Mouse (Mus musculus) ES-E14 (cell line): ENCODE measurements around the gene Nwd2. TPM values are rescaled to one million over a fixed set of nuclear protein-coding genes. Genes with fewer than 3 reads are reported as not detected.

Source experiments
- DNase-seq: peaks from one replicate; pipeline ENCODE4 v3.0.0-alpha.2; 2013; ENCODE audit warnings: low read depth, low spot score
- H3K27ac ChIP-seq: 2 replicates; pipeline ENCODE4 v1.5.1; 2012; ENCODE audit warnings: low read depth, mild to moderate bottlenecking, low read length, moderate library complexity, mixed read lengths; ENCODE audit not compliant: poor library complexity, insufficient read depth, severe bottlenecking
- H3K36me3 ChIP-seq: 2 replicates; pipeline ENCODE4 v1.6.1; 2012; ENCODE audit warnings: mild to moderate bottlenecking, low read length, moderate library complexity, mixed read lengths; ENCODE audit not compliant: control insufficient read depth, poor library complexity, insufficient read depth, severe bottlenecking
- H3K4me1 ChIP-seq, 2 experiments: fragments of 150-350 bp in 1 of 2; sonication (generic) in 1 of 2; 2 replicates each; pipeline ENCODE4 v1.6.1; 2012; ENCODE audit warnings: low read length in 2 of 2, mild to moderate bottlenecking in 1 of 2, mixed read lengths in 1 of 2; ENCODE audit not compliant: control insufficient read depth in 2 of 2, insufficient read depth in 2 of 2, poor library complexity in 1 of 2
- H3K4me3 ChIP-seq, 2 experiments: fragments of 150-350 bp in 1 of 2; sonication (generic) in 1 of 2; 2 replicates each; pipeline ENCODE4 v1.5.1; 2012; ENCODE audit warnings: low read length in 2 of 2, low read depth in 1 of 2, mild to moderate bottlenecking in 1 of 2, mixed read lengths in 1 of 2; ENCODE audit not compliant: insufficient read depth in 1 of 2, poor library complexity in 1 of 2, severe bottlenecking in 1 of 2
- H3K9ac ChIP-seq: 2 replicates; pipeline ENCODE4 v1.6.1; 2012; ENCODE audit warnings: low read depth, mild to moderate bottlenecking, low read length, mixed read lengths; ENCODE audit not compliant: poor library complexity, insufficient read depth, severe bottlenecking
- H3K9me3 ChIP-seq: fragments of 150-350 bp; sonication (generic); 2 replicates; pipeline ENCODE4 v1.6.1; 2012; ENCODE audit warnings: low read depth, mild to moderate bottlenecking, low read length; ENCODE audit not compliant: control insufficient read depth, insufficient read depth
- CHD2 ChIP-seq: IDR thresholded peaks from 2 replicates; pipeline ENCODE4 v1.6.1; 2014; ENCODE audit warnings: mild to moderate bottlenecking, low read depth, low read length, inconsistent platforms
- HCFC1 ChIP-seq: IDR thresholded peaks from 2 replicates; pipeline ENCODE4 v1.6.1; 2012; ENCODE audit warnings: low read length, inconsistent platforms, borderline replicate concordance; ENCODE audit not compliant: insufficient read depth
- MAFK ChIP-seq: IDR thresholded peaks from 2 replicates; pipeline ENCODE4 v1.6.1; 2014; ENCODE audit warnings: mild to moderate bottlenecking, low read depth, low read length, inconsistent platforms; ENCODE audit not compliant: insufficient read depth
- ZC3H11A ChIP-seq: IDR thresholded peaks from 2 replicates; pipeline ENCODE4 v1.6.1; 2012; ENCODE audit warnings: low read depth, mild to moderate bottlenecking, inconsistent platforms, low read length, borderline replicate concordance
- ZNF384 ChIP-seq: IDR thresholded peaks from 2 replicates; pipeline ENCODE4 v1.6.1; 2012; ENCODE audit warnings: low read depth, low read length, inconsistent platforms
- in situ Hi-C, 2 experiments: fragments of 600-800 bp; cut with MboI; formaldehyde crosslinking; loops; one replicate each; pipeline ENCODE4 v1.15.1; 2025; ENCODE audit warnings: low sequenced_read_pairs in 2 of 2, inconsistent platforms in 1 of 2; ENCODE audit not compliant: unreplicated experiment in 2 of 2
- total RNA-seq: library from RNA; depleted of rRNA; stranded (reverse); fragments of 300-350 nt; gene quantifications from 2 replicates; pipeline ENCODE4 v1.2.3, GENCODE M21; 2012

Nwd2 gene
- total RNA-seq, 1 experiment, result not detected

DNA sequence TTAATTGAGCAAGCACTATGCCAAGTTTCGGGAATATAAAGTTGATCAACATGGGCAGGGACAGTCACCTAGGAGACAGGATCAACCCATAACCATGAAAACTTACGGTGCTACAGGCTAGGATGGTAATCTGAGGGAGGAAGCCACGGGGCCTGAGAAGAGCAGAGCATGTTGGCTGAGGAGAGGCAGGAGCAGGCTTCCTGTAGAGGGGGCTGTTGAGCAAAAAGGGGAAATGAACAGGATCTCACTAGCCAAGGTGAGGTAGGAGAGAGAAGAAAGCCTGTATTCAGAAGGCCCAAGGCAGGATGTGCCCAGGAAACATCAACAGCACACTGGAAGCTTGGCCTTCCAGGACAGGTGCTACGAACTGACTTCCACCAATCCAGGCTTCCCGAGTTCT lies 172.3 kb downstream of the Nwd2 start:
- H3K9me3 ChIP-seq, result no peaks in the 10 kb centered on the region
- in situ Hi-C loops, result no loop called here
- no peak overlapping the region for H3K9ac ChIP-seq
- TF ChIP-seq HCFC1 (no peak), ZC3H11A (no peak), CHD2 (no peak), MAFK (no peak)
- H3K4me1 ChIP-seq, result no peaks in the 10 kb centered on the region
- DNase-seq, result peak; percentile 16
- H3K36me3 ChIP-seq, result no peaks in the 10 kb centered on the region
- no peak overlapping the region for H3K4me3 ChIP-seq
- no peak overlapping the region for H3K27ac ChIP-seq

DNA sequence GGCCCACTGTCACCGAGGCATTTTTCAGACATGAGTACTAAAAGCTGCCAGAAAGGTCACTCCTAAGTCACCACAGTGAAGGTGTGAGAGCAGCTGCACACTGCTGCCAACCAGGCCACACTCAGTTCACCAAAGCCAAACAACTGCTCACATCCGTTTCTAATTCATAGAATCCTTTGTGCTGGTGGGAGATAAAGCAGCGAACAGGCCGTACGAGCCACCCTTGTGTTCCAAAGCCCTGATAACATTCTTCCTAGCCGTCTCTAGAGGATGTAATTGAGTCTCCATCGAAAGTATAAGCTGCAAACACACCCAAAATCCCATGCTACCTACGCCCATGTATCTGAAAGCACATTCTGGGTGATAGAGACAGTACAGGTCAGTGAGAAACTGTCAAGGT lies 173.0 kb downstream of the Nwd2 start:
- Histone ChIP-seq H3K4me1 (no peaks in the 10 kb centered on the region), H3K9me3 (no peaks in the 10 kb centered on the region), H3K9ac (no peak overlapping the region), H3K4me3 (no peak overlapping the region), H3K36me3 (no peaks in the 10 kb centered on the region), H3K27ac (no peak overlapping the region)
- in situ Hi-C loops, result no loop called here
- DNase-seq, result no peak
- no peak for TF ChIP-seq MAFK
- no peak for TF ChIP-seq HCFC1
- no peak for TF ChIP-seq CHD2
- no peak for TF ChIP-seq ZNF384
- TF ChIP-seq ZC3H11A, result no peak

DNA sequence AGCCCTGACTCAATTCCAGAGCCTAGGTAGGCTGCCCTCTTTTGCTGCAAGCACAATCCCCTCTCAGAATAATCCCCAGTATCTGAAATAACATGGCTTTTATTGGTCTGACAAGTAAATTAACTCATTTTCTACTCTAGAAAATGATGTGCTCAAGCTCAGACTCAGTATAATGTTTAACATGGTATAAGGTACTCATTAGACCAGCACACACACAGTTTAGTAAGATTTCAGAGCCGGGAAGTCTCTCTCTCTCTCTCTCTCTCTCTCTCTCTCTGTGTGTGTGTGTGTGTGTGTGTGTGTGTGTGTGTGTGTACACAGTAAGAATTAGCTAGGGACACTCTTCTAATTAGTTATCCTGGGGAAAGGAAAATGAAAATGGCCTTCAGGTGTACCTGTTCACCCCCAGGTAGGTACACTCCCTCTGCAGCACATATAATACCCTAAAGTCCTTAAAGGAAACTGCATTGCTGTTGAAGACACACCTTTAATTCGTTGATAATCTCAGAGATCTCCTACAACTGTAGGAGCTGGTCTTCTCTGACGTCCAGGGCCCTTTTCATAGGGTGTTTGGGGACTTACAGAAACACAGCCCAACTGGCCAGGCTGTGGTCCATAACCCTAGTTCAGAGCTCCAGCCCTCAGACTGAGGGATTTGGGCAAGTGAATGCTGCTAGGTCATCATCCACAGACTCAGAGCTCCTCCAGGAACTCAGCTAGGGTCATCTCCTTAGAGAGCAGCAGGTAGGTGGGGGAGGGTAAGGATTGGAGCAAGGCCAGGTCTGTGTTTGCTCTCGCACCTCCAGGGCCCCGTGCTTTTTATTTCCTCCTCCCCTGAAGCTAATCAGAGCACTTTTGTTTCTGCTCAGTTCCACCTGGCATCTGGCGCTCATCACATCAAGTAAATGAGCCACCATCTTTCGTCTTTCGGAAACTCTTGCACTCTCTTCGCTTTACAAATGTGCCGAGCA lies 174.7 kb downstream of the Nwd2 start:
- Histone ChIP-seq H3K9me3 (no peaks in the 10 kb centered on the region), H3K9ac (no peak overlapping the region), H3K4me1 (peaks cover 0 to 3% of the 10 kb centered on the region in 2 experiments; a peak in 1 of 4 replicates), H3K36me3 (no peaks in the 10 kb centered on the region), H3K27ac (no peak overlapping the region), H3K4me3 (no peak overlapping the region)
- in situ Hi-C loops, result no loop called here
- DNase-seq, result no peak
- TF ChIP-seq ZC3H11A (no peak), HCFC1 (no peak), ZNF384 (no peak), MAFK (no peak), CHD2 (no peak)

DNA sequence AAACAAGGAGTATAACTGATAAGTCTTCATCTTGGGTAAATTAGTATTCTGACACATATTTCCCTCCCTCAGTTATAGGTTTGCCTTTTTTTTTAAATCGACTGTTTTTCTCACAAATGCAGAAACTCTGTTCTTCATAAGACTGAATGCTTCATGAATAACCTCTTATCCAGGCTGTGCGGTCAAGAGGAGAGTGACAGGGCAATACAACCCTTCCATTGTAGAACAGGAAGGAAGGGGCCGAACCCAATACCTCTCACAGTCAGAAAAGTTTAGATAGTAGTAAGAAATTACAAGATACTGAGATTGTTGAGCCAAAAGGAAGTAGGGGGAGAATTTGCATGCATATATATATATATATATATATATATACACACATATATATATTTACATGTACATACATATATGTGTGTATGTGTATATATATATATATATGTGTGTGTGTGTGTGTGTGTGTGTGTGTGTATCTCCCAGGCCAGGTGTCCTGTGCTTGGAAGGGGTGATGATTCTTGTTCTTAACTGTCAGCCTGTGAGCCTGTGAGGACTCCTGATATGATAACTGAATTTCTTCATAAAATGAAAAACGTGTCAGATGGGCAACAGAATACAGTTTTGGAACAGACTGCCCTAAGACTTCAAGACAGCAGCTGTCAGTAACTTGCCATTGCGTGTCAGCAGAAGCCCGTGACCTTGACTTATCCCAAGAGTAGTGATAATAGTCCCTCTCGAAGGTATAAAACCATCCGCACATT lies 175.9 kb downstream of the Nwd2 start:
- H3K9me3 ChIP-seq, result no peaks in the 10 kb centered on the region
- TF ChIP-seq CHD2, result no peak
- TF ChIP-seq ZC3H11A, result no peak
- TF ChIP-seq MAFK, result no peak
- TF ChIP-seq HCFC1, result no peak
- TF ChIP-seq ZNF384, result no peak
- in situ Hi-C loops, result no loop called here
- no peak overlapping the region for H3K4me3 ChIP-seq
- no peak overlapping the region for H3K27ac ChIP-seq
- peaks cover 0 to 3% of the 10 kb centered on the region in 2 experiments; a peak in 1 of 4 replicates for H3K4me1 ChIP-seq
- H3K36me3 ChIP-seq, result no peaks in the 10 kb centered on the region
- no peak for DNase-seq
- H3K9ac ChIP-seq, result no peak overlapping the region
